Mouse (Mus musculus): ENCODE measurements around the gene Thumpd1. TPM values are rescaled to one million over a fixed set of nuclear protein-coding genes. Genes with fewer than 3 reads are reported as not detected.
"Not testable (repeated sequence)": the region's sequence is repeated elsewhere in the genome, so short reads cannot be mapped to it uniquely, and the experiment has no call there.

Gene Thumpd1
- 10 to 100 TPM; 45.4 to 48.2 TPM for total RNA-seq (2021)

DNA sequence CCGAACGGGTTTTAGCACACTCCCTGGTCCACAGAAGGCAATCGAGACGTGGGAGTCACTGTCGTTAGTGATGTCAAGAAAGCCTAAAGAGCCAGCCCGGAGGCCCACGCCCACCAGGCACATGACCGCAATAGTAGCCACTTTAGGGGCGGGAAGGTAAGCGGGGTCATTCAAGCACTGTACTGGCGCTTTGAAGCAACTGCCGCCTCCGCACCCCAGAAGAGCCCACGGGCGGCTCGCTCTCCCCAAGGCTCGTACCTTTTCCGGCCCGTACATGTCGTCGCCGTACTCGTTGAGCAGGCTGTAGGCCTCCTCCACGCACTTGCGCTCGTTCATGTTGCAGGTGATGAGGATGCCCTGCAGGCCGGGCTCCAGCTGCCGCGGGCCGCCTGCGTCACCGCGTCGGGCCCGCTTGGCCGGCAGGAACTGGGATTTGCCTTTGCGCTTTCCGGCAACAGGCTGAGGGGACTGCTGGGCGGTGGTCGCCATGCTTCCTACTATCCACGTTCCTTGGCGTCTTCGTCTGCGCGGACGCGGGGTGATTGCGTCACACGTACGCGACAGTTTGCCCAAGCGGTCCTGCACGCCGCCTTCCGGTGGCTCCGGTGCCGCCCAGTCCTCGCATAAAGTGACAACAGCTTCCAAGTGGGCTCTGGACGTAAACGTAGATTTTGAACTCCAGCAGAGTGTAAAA is at the start of gene Thumpd1:
TSS of gene Thumpd1 (minus strand) at position 546 of the 694 bp plus-strand sequence.
- peak; percentile 92 to 93 for DNase-seq

DNA sequence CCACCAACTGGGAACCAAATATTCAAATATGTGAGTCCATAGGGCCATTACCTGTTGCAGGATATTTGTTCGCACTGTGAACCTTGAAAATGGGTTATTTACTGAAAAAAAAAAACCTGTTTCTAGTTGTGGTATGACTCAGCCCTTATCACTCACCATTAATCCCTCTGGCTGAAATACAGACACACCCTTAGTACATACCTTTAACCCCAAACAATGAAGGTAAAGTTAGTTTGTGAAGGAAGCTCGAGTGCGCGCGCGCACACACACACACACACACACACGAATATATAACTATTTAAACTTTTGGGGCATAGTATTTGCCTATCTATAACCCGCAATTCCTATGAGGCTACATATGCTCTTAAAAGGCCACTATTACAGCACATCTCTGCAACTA is 49.3 kb upstream of the Thumpd1 start:
- no peak for DNase-seq

DNA sequence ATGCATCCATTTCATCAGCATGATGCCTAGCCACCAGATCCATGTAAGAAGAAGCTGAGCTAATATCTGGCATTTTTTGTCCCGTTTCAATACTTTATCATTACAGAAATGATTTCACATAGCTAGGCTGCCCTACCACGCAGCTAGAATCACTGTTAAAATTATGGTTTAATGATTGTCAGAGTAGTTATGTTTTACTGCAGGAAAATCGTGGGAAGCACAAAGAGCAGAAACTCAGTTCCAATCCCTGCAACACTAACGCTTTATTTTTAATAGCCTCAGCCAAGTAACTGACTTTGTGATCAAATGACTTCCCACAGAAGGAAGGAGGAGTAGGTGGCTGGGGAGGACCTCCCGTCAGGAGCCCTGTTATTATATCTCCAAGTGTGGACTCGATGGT is 46.4 kb upstream of the Thumpd1 start:
- DNase-seq: no peak

DNA sequence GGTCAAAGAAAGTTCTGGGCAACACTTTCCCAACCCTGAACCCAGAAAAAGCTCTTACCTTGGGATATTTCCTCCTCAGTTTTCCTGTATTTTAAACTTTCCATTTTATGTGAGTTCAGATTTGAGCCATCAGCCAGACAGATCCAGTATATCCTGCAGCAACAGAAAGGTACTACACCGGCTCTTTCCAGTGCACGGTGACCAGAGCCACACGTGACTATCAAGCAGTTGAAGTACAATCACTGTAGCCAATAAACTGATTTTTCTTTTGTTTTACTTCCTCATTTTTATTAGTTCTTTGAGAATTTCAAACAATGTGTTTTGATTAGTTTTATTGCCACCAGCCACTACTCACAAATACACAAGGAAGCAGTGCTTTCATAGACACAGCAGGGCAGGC is 43.8 kb upstream of the Thumpd1 start:
- no peak for DNase-seq

DNA sequence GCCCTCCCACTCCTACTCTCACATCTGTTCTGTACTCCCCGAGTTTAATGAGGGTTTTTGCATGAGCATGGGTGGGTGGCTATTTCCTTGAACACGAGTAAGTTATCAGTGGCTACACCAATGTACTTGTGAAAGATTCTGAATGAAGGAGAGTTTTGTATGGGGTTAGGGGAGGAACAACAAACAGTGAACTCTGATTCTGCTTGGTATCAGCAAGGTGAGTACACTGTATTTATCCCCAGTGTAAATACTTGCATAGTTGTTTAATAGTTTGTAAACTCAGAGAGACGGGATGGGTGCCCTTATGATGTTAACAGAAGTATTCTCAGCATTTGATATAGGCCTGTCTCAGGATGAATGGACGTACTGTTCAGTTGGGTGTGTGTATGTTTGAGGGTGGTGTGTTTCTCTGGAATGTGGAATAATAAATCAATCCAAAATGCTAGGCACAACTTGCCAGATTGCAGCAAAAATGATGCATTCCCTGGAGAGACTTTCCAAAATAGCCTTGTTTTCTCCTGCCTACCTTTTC is 41.6 kb upstream of the Thumpd1 start:
- DNase-seq: no peak

DNA sequence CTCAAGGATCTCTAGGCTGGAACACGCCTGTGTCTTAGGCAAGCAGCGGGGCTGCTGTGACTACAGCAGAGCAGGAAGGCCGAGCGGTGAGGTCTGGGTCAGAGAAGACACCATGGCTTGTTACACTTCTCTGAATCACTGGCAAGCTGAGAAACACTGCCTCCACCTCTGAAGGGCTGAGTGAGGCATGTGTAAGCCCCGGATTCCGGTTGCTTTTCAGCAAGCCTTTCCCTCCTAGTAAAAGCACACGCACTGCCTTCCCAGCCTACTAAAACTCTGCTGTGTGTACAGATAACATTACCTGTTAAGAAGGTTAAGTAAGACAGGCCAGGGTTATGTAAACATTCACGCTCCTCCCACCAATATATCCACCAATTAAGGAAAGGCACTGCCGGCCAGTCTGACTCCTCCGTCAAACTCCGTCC is 39.9 kb upstream of the Thumpd1 start, which contains the start of gene Acsm3:
TSS of gene Acsm3 (plus strand) at position 397 of the 425 bp plus-strand sequence.
- DNase-seq: no peak

DNA sequence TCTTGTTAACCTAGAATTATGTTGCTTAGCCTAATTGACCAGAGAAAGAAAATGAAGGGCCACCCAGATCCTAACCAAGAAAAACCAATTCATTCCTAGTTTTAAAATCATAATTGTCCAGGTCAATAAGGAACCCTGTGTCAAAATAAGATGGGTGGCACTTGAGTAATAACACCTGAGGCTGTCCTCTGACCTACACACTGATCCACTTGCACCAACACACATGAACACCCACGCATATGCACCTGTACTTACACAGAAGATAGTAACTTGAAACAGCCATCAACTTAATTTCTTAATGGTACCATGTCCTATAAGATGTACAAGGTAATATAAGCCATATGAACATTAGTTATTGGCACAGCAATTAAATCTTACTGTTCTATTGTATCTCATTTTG is 33.1 kb upstream of the Thumpd1 start:
- no peak for DNase-seq

DNA sequence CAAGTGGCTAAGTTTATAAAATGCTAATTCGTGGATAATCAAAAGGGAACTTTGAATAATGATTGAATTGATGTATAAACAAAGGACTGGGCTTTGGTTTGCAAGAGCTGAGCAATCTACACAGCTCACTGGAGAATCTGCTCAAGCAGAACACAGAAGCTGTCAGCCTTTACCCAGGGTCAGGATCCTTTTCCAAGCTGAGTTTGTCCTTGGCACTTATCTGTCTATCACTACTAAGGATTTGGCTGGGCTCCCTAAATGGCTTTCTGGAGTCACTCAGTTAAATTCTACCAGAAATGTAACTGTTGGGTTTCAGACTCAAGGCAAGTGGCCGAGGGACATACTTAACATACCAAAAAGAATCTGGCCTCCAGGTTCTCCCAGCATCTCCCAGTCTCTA is 29.3 kb upstream of the Thumpd1 start:
- DNase-seq: no peak

DNA sequence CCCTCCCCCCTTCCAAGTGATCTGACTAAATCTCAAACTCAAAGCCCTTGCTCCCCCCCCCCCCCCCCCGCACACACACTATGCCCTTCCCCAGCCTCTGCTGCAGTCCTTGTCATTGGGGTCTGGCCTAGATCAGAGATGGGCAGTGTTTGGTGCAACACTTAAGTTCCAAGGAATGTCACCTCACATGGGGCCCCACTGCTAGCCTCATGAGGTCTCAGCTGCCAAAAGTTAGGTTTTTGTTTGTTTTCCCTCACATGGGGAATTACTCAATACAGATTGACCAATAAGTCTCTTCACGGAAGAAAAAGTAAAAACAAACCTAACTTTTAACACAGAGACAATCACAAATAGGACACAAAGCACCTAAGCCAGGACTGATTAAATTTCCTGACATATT is 28.2 kb upstream of the Thumpd1 start:
- DNase-seq: no peak

DNA sequence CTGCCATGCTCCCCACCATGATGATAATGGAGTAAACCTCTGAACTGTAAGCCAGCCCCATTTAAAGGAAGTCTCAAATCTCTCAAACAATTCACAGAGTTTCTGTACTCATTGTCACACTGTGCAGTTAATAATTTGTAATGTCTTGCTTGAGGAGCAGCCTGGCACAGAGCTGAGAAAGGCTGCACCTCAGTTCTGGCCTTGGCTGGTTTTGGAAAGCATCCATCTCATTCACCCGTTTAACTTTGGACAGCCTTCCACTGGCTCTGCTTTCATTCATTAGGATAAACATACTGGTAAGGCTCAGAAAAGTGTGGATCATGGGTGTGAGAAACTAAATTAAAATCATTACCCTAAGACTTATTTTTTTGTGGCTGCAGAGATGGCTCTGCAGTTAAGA is 25.3 kb upstream of the Thumpd1 start:
- no peak for DNase-seq

DNA sequence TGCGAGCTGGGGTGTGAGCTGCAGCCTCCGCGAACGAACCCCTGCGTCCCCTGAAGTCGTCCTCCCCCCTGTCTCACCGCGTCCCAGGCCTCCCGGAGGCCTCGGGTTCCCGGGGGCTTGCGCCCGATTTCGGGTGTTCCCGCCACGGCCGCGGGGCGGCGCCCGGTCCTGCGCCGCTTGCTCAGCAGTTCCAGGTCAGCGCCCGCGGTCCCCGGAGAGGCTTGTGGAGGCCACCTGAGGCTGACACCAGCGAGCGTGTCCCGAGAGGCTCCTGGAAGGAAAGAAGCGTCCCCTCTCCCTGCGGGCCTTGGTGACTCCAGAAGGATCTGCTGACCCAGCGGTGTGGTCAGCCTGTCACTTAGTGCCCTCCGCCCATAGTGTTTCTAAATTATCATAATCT is 23.7 kb upstream of the Thumpd1 start:
- DNase-seq: no peak

DNA sequence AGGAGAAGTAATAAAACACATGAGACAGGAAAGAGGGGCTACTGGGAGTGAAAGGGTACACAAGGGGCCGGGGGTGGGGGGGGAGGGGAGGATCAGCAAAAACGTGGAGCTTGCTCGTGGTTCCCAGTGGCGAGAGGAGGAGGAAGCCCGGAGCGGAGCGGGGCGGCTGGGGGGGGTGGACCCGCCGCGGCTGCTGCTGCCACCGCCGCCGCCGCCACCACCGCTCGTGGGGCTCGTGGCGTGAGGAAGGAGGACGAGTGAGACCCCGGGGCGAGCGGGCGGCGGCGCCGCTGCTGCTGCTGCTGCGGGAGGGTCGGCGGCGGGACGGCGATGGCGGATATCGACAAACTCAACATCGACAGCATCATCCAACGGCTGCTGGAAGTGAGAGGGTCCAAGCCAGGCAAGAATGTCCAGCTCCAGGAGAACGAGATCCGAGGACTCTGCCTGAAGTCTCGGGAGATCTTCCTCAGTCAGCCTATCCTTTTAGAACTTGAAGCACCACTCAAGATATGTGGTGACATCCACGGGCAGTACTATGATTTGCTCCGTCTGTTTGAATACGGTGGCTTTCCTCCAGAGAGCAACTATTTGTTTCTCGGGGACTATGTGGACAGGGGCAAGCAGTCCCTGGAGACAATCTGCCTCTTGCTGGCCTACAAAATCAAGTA is 19.3 kb upstream of the Thumpd1 start:
- not testable (repeated sequence) for DNase-seq

DNA sequence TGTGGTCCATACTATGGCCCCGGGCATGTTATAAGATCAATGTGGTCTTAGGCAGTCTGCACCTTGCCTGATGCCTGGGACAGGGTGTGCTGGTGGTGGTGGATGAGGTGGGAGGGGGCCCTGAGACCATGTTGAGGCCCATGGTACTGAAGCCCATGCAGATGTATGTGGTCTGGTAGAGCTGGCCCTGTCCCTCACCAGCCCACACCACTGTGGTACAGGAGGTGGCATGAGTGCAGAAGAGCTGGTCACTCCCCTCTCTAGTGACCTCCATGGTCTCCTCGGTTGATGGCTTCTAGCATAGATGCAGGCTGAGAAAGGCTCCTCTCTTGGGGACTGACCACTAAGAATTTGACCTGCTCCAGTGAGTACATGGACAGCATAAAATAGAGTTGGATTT is 18.3 kb upstream of the Thumpd1 start:
- DNase-seq: no peak

DNA sequence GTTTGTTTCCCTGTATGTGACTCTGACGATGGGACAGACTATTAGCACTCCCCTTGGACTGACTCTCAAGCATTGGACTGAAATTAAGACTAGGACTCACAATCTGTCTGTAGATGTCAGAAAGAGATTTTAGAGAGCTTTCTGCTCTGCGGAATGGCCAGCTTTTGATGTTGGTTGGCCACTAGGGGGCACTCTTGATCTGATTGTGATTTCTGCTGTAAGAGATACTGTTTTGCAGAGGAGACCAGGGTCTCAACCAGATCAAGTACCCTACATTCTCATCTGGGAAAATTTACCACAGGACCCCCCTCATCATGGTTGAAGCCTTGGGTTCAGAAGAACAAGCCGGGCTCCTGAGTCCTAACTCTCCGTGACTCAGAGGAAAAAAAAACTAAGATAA is 10.7 kb upstream of the Thumpd1 start:
- not testable (repeated sequence) for DNase-seq

DNA sequence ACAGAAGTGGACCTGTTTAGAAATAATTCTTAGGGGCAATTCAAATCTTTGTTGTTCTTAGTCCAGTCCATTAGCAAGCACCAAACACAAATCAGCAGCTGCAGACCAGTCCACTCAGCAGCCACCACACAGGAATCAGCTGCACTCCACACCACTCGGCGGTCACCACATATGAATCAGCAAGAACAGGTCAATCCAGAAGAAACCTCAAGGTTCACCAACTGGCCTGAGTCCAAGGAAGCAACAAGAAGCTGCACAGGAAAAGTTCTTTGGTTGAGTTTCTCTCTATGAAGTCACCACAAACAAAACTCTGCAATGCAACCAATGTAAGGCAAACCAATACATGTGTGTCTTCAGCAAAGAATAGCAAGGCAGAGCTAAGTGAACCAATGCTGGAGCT is 7.0 kb upstream of the Thumpd1 start:
- no peak for DNase-seq

DNA sequence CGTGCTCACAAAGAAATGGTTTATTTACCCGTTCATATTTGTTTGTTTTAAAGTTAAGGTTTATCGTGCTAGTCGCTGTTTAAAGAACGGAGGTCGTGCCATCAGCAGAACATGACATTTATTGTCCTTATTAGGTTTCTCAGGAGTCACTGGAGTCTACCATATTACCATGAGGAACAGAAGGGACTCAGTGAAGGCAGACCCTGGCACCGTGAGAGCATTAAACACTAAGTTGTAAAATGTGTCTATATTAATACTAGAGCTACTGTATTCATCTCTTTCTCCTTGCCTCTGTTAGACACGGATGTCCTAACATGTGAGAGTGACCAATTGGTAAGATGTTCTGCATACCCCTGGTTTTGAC is 331 bp upstream of the Thumpd1 start:
- DNase-seq: no peak

DNA sequence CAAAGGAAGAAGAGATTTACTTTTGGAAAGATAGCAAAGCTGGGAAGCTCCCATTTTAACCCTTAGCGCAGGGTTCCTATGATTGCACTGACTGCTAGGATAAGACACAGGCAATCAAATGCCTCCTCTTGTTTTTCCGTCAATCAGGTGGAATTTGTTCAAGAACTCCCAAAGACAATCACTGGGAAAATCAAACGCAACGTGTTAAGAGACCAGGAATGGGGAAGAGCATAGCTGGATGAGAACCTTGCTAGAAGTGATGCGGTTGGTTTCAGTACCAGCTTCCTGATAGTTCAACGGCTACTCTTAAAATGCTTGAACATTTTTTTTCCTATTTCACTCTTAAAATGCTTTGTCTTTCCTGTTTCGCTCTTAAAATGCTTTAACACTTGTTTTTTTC is 6.5 kb downstream of the Thumpd1 start:
- DNase-seq: no peak

DNA sequence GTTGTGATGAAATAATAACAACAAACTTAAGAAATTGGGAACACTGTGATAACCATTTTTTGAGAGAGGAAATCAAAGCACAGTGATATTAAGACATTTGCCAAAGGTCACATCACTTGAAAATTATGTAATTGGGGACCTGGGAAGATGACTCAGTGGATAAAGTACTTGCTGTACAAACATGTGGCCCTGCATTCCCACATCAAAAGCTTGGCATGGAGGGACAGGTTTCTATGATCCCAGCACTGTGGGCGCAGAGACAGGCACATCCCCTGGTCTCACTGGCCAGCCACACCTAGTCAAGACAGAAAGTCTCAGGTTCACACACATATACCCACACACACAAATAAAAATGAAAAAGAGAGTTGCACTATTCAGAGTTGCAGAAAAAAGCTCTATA is 25.7 kb downstream of the Thumpd1 start:
- no peak for DNase-seq

DNA sequence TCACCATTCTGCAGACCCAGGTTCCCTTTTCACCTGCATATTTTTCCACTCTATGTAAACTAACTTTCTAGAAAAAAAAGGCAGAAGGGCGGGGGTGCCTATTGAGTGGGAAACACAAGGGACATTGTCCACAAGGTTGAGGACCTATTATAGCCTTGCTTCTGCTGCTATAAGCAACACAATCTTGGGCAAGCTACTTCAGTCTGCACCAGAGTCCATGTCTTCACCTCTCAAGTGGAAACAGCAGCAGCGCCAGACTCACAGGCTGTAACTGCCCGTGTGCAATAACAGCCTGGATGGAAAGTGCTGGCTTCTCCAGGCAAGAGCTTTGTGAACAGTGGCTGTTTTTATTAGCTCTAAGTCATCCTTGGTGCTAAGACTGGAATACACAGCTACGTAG is 28.3 kb downstream of the Thumpd1 start:
- DNase-seq: no peak

DNA sequence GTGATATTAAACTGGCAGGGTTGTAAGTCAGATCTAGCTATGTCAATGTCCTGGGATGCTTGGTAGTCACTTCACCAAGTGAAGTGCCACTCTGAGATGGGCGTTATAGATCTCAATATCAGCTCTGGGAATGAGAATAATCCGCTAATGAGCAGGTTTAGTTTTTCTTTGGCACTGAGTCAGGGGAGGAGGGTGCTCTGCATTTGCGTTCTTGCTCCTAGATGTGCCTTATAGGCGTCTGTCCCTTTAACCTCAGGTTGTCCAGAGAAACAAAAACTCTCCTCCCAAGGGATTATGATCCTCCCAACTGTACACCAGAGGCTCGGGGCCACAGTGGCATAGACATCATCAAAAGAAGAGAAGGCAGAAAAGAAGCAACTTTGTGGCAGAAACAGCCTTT is 30.9 kb downstream of the Thumpd1 start, which contains the start of gene Acsm4:
TSS of gene Acsm4 (plus strand) at position 301 of the 400 bp plus-strand sequence.
- no peak for DNase-seq

DNA sequence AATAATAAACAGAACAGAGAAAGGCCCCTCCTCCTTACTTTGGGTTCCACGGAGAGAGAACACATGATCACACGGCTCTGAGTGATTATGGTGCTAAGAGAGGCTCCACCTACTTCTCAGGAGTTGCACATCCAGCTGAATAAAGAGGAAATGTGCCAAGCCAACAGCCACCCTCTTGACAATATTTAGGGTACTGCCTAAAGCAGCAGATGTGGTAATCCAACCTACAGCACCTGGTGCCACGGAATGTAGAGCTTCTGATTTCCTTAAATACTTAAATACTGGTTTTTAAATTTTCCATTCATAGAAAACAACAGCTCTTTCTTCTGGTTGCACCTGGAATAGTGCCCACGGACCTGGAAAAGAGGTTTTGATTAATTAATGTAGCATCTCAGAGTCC is 37.9 kb downstream of the Thumpd1 start:
- DNase-seq: no peak

DNA sequence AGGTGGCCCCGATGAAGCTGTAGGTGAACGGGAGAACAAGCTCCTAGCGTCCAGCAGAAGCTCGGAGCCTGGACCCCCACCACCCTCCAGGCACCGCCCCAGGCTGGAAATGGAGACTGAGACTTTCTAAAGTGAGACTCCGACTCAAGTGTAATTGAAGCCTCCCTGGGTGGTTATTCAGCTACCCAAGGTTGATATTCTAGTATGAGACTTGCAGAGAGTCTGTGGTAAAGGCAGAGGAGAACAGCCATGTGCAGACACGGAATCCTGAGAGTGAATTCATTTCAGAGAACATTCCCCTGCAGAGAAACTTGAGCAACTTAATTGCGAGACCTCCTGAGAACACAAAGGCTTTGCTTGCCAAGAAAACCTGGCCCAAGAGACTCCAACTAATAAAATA is 40.5 kb downstream of the Thumpd1 start:
- no peak for DNase-seq

DNA sequence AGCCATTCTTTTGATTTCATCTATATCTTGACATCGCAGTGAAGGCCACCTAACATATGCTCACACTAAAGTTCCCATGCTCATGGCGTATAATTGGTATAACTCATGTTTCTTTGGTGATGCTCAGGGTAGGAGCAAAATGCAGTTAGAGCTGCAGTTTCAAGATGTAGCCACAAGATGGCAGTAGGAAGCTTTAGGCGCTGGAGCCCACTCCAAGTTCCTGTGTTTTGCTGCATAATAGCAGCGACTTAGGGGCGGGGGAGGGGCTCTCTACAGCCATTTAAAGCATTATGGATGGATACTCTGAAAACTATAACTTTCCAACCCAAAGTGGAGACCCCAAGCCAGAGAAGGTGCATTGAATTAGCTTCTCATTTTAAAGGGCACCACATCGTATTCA is 47.1 kb downstream of the Thumpd1 start:
- DNase-seq: peak; percentile 10 to 16

DNA sequence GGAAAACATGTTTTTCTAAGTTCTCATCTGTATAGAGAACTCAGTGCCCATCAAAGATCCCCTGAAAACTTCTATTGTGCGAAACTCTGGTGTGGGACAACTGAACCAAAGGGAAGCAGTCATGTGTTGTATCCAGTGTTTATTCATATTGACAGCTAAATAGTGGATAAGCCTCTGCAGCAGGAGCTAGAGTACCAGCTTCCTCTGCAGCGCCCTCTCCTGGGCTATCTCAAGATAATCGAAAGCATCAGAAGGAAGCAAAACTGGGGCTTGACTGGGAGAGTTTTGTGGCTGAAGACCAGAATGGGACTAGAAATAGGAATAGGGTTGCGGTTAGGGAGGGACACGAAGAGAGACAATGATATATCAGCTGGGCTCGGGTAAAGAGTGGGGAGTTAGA is 49.7 kb downstream of the Thumpd1 start:
- DNase-seq: no peak

Data from layer of hippocampus, postnatal 36 days (tissue).